Mouse (Mus musculus) olfactory bulb, adult 2 months (tissue): ENCODE results near the gene Cpb2. TPM values are rescaled to one million over a fixed set of nuclear protein-coding genes. Genes with fewer than 3 reads are reported as not detected.

Experiments used
- H3K27ac ChIP-seq: fragments of 200-500 bp; 2 replicates; pipeline ENCODE4 v1.5.1; 2012; ENCODE audit warnings: low read depth, low read length; ENCODE audit not compliant: insufficient read depth
- H3K4me1 ChIP-seq: fragments of 200-500 bp; 2 replicates; pipeline ENCODE4 v1.6.1; 2012; ENCODE audit warnings: low read length; ENCODE audit not compliant: control insufficient read depth, insufficient read depth
- H3K4me3 ChIP-seq: fragments of 200-500 bp; 2 replicates; pipeline ENCODE4 v1.5.1; 2012; ENCODE audit warnings: mild to moderate bottlenecking, low read depth, low read length, moderate library complexity; ENCODE audit not compliant: insufficient read depth
- CTCF ChIP-seq: fragments of 200-500 bp; IDR thresholded peaks from 2 replicates; pipeline ENCODE4 v1.5.1; 2012; ENCODE audit warnings: low read depth, mild to moderate bottlenecking, low read length, moderate library complexity; ENCODE audit not compliant: insufficient read depth
- POLR2A ChIP-seq: fragments of 200-500 bp; IDR thresholded peaks from 2 replicates; pipeline ENCODE4 v1.6.1; 2012; ENCODE audit warnings: mild to moderate bottlenecking, low read depth, low read length, moderate library complexity; ENCODE audit not compliant: insufficient read depth
- WGBS: fragments of 180-500 bp; shearing (Covaris S2); methylation state at CpG from one replicate; pipeline ENCODE4 v1.1.7; 2018; 5-methylcytosine and 5-hydroxymethylcytosine counted together
- polyA plus RNA-seq: library from polyadenylated mRNA; stranded (reverse); fragments of >200 nt; gene quantifications from 2 replicates; pipeline ENCODE4 v1.2.4, GENCODE M21; 2012; ENCODE audit warnings: low replicate concordance; ENCODE audit not compliant: missing spikeins, insufficient read depth, insufficient read length

Cpb2 gene
- polyA plus RNA-seq, 1 experiment = not detected

DNA sequence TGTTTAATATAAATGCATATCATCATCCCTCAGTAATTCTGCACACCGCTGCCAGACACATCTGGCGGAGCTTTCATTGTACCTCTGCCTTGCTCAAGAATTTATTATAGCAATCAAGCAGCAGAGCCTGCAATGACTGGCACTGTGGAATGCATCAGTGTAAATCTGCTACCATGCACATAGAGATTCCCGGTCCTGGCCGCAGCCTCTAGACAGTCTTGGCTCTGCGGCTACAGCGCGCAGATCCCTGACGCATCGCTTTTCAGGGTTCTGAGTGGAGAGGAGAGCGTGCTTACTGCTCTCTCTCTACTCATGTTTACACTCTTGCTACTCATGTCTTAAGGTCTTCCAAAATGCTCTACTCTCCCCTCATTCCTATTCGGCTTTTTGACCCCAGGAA is 28.3 kb upstream of the Cpb2 start:
- no peaks in the 10 kb centered on the region for H3K4me1 ChIP-seq
- WGBS = 62% methylated on average over 11 of the region's 11 CpGs
- TF ChIP-seq CTCF = no peak
- no peak for TF ChIP-seq POLR2A
- no peak overlapping the region for H3K4me3 ChIP-seq
- no peak overlapping the region for H3K27ac ChIP-seq

DNA sequence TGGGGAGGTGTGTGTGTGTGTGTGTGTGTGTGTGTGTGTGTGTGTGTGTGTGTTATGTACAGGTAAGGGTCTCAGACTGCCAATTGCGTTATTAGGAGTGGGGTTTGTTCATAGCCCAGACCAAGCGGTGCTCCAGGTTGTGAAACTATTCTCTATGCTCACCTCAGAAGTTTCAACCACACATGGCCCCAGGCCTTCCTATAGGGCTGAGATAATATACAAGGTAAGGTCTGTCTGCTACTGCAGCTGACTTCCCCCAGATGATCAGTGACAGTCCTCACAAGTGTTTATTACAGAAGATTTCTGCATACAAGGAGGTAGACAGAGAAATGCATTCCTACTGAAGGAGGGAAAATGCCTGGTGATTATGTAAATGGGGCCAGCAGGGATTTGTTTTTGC is 23.2 kb upstream of the Cpb2 start:
- WGBS = 84% methylated on average over 2 of the region's 2 CpGs
- Histone ChIP-seq H3K4me3 (no peak overlapping the region), H3K27ac (no peak overlapping the region), H3K4me1 (no peaks in the 10 kb centered on the region)
- TF ChIP-seq POLR2A = no peak
- TF ChIP-seq CTCF = no peak

DNA sequence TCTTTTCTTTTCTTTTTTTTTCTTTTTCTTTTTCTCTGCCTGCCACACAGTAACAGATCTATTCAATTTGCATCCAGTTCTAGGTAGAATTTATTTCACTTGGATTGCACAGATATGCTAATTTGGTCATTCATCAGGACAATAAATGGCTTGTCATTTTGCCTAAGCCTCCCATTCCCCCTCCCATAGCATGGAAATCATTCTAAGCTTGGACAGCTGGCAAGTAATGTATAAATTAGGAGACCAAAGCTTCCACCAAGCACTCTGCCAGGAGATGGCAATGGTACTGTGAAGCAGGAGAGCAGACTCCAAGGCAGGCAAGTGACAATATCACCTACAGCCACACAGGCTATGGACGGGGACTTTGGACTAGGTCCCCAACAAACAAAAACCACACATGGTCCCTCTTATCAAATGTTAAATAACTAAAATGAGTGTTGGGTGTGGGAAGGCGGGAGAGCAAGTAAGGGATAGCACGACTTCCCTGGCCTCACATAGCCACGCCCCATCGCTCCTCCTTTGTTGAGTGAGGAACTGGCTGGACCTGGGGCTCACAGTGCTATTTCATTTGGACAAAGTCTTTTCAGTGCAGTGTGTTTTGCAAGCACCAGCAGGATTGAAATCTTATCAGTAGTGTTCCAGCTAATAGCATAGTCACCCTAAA is 22.7 kb upstream of the Cpb2 start:
- Histone ChIP-seq H3K4me3 (no peak overlapping the region), H3K4me1 (no peaks in the 10 kb centered on the region), H3K27ac (no peak overlapping the region)
- TF ChIP-seq CTCF (no peak), POLR2A (no peak)
- 52% methylated on average over 5 of the region's 5 CpGs for WGBS

DNA sequence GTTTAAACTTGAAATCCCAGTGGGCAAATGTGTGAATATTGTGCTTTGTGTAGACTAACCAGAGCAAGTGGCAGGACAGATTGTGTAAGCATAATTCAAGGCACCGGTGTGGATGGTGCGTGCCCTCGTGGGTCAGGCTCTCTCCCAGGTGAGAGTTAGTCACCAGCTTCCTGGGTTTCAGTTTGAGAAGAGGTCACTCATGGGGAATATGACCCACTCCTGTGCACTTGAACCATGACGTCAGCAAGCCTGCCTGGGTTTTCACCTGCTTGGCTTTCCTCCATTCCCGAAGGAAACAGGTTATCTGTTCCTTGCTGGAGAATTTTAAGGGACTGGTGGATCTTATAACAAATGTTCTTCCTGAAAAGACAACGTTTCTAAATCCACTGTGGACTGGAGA is 19.7 kb upstream of the Cpb2 start:
- TF ChIP-seq POLR2A (no peak), CTCF (no peak)
- H3K4me1 ChIP-seq = no peaks in the 10 kb centered on the region; the same call in 1 of the 2 replicates
- no peak overlapping the region for H3K27ac ChIP-seq
- 87% methylated on average over 6 of the region's 6 CpGs for WGBS
- no peak overlapping the region for H3K4me3 ChIP-seq

DNA sequence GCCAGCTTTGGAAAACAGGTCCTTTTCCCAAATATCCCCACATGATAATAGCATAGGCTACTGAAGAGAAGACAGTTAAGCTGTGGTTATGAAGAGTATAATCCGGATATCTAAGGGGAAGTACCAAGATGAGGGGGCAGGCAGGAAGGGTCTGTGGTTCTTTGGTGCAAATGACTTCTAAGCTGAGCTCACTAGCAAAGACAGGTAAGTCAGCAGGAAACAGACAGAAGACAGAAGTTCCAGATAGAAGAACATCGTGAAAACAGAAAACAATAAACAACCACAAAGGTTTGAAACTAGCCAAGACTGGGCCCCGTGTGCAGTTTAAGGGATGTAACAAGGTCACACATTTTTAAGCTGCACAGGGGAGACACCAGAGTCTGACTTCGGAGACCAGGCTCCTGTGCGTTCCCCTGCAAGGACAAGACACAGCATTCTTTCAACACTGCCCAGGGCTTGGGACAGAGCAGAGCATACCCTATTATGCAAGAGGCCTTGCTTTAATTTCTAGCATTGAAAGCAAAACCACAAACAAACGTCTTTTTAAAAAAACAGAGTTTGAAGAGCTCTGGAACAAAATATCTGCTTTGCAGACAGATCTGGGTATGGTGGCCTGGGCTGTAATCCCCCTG is 14.5 kb upstream of the Cpb2 start:
- TF ChIP-seq CTCF = no peak
- TF ChIP-seq POLR2A = no peak

DNA sequence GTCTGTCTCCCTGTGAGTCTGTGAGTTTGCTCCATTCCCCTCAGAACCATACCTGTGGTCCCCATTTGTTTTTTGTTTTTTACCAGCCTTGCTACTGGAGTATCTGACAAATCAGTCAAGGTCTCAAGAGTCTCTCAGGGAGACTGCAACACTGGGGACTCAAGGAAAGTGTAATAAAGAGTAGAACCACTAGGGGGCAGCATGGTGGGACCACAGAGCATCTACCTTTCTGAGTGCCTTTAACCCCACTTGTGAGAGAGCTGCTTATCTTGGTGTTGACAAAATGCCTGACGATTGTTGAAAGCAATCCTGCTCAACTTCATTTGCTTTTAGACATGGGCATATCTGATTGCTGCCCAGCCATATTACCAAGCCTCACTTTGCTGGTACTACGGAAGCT is 12.3 kb upstream of the Cpb2 start:
- WGBS = 73% methylated on average over 2 of the region's 2 CpGs
- no peak for TF ChIP-seq CTCF
- no peak for TF ChIP-seq POLR2A
- Histone ChIP-seq H3K27ac (no peak overlapping the region), H3K4me3 (no peak overlapping the region), H3K4me1 (peaks cover 5% of the 10 kb centered on the region)

More for the DNA sequence above, 14.5 kb upstream of the Cpb2 start:
- Histone ChIP-seq H3K4me1 (peaks cover 5% of the 10 kb centered on the region), H3K27ac (no peak overlapping the region), H3K4me3 (no peak overlapping the region)
- 76% methylated on average over 6 of the region's 6 CpGs for WGBS

DNA sequence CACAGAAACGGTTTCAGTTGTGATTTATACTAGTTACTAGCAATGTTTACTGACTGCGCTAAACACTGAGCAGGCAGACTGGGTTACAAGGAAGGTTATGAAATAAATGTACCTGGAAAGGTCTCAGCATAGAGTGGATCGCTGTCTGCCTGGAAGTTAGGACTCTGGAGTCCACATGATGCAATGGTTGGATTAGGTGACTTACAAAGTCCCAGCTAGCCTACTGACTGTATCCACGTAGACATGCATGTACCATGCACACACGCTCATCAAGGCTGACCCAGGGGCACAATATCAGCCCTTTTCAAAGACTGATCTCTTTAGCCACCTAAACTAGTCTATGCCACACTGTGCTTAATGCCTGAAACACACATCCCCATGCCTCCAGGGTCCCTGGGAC is 9.0 kb upstream of the Cpb2 start:
- no peak overlapping the region for H3K4me3 ChIP-seq
- TF ChIP-seq POLR2A (no peak), CTCF (no peak)
- no peak overlapping the region for H3K27ac ChIP-seq
- 96% methylated on average over 5 of the region's 5 CpGs for WGBS
- peaks cover 5% of the 10 kb centered on the region for H3K4me1 ChIP-seq

DNA sequence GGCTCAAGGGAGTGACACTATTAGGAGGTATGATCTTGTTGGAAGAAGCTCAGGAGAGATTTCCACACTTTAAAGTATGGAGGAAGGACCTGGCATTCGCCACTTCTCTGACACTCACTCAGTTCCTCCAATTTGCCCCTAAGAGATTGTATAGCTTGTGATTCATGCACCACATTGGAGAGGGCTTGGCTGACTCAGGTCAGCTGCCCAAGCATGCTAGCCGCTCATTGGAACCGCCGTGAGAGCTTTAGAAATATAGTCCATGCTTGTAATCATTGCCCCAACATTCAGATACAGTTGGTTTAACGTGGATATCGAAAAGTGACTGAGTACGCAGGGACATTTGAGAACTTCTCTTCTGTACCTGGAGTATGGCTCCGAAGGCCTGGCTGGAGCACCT is 6.5 kb upstream of the Cpb2 start:
- Histone ChIP-seq H3K4me1 (no peaks in the 10 kb centered on the region), H3K4me3 (no peak overlapping the region), H3K27ac (no peak overlapping the region)
- TF ChIP-seq POLR2A (no peak), CTCF (no peak)
- WGBS = 32% methylated on average over 8 of the region's 8 CpGs

DNA sequence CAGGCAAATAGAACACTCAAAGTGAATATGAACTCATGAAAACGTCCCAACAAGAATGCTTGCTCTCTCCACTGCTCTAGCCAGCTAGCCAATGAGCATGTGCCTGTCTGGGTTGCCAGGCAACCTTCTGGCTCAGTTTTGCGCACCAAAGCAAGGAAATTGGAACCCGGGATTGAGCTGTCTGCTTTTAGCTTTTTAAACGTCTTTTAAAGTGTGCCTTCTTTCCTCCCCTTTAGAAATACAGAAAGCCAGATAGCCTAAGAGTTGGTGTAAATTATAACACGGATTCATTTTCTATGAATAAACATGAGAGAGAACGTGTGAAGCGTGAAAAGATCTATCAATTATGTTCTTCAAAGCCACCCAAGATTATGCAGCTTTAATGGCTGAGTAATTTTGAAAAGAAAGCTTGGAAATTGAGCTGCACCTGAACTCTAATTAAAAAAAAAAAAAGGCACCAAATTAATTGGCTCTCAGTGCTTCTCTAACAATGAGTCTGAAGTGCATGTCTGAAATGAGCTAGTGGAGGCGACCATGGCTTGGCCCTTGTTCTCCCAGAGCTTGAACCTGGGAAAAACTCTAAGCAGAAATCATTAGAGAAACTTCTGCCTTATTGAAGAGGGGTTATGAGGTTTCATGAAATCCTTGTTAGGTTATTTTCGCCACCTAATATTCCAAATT is 6.0 kb upstream of the Cpb2 start:
- H3K27ac ChIP-seq = no peak overlapping the region
- 27% methylated on average over 9 of the region's 9 CpGs for WGBS
- no peaks in the 10 kb centered on the region for H3K4me1 ChIP-seq
- TF ChIP-seq POLR2A = no peak
- TF ChIP-seq CTCF = no peak
- H3K4me3 ChIP-seq = no peak overlapping the region
